Mouse (Mus musculus) CD8-positive naive resting alpha-beta T cell, adult 57 days (primary cell): ENCODE results near the gene Olfr1493-ps1. TPM values are rescaled to one million over a fixed set of nuclear protein-coding genes. Genes with fewer than 3 reads are reported as not detected.

Experiments
- total RNA-seq: library from RNA; stranded (reverse); gene quantifications from one replicate; pipeline ENCODE4 v1.2.4, GENCODE M21; 2023

The Olfr1493-ps1 gene
- total RNA-seq = not detected

GRCm38 (mm10) chr19:13722978-13723377 is at the start of gene Olfr1493-ps1:
Gene Olfr1493-ps1, plus strand, starts transcription at chr19:13723278.

GRCm38 (mm10) chr19:13696968-13697367 is 26.1 kb upstream of the Olfr1493-ps1 start, which contains the start of gene Olfr1491:
Gene Olfr1491, plus strand, starts transcription at chr19:13697268.

DNA sequence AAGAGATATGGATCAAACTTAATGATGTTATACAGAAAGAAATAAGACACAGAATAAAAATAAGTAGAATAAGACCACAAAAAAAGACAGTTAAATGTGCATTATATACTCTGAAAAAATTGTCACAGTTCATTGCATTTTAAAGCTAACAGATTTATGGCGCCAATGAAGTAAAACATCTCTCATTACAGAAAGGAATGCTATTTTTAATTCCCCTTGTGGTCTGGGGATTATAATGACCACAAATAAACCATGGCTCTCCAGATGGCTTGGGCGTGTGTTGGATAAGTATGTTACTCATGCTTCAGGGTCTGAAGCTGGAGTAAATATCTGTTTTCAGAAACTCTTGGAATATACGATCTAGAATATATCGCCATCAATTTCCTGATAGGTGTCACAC is 16.4 kb downstream of the Olfr1493-ps1 start, which contains the start of gene Olfr1494:
Olfr1494 (plus strand) TSS at position 301 of the 400 bp plus-strand sequence.

DNA sequence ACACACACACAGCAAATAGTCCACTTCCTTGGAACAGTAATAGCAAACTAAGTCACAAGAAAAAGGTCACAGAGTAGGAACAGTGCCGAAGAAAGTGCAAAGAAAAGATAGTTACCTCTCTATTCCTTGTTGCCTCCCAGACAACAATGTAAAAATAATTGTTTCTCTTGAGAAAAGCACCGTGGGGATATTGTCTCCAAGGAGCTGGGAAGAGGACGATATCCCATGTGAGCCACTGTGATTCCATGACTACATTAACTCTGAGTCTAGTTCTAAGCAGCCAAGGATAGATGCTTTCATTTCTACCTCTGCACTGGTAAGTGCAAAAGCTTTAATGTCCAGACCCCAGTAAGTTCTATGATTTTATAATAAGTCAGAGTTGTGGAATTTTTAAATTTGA is 41.2 kb downstream of the Olfr1493-ps1 start, which contains the start of gene Olfr1495:
Olfr1495 (plus strand) TSS at position 301 of the 400 bp plus-strand sequence.

GRCm38 (mm10) chr19:13777578-13777977 is 54.5 kb downstream of the Olfr1493-ps1 start, which contains the start of gene Olfr1496:
Gene Olfr1496, plus strand, starts transcription at chr19:13777878.

Other genes with a start within 250 kb of the Olfr1493-ps1 start
- gene Olfr1475, start 243.1 kb upstream of the Olfr1493-ps1 start, total RNA-seq = not detected
- not detected for gene Olfr1477, start 222.7 kb upstream of the Olfr1493-ps1 start, total RNA-seq
- gene Olfr1480, start 195.4 kb upstream of the Olfr1493-ps1 start, total RNA-seq = not detected
- gene Olfr1484, start 139.8 kb upstream of the Olfr1493-ps1 start, total RNA-seq = not detected
- gene Olfr1487, start 105.9 kb upstream of the Olfr1493-ps1 start, total RNA-seq = not detected
- not detected for gene Olfr1489, start 91.7 kb upstream of the Olfr1493-ps1 start, total RNA-seq
- gene Olfr1490, start 72.2 kb upstream of the Olfr1493-ps1 start, total RNA-seq = not detected
- gene Olfr1491, start 26.0 kb upstream of the Olfr1493-ps1 start, total RNA-seq = not detected
- gene Olfr1494, start 16.4 kb downstream of the Olfr1493-ps1 start, total RNA-seq = not detected
- gene Olfr1495, start 41.3 kb downstream of the Olfr1493-ps1 start, total RNA-seq = not detected
- gene Olfr1496, start 54.6 kb downstream of the Olfr1493-ps1 start, total RNA-seq = not detected
- gene Olfr1497, start 74.9 kb downstream of the Olfr1493-ps1 start, total RNA-seq = not detected
- not detected for gene Olfr1499, start 96.2 kb downstream of the Olfr1493-ps1 start, total RNA-seq
- gene Olfr1500, start 107.2 kb downstream of the Olfr1493-ps1 start, total RNA-seq = not detected
- not detected for gene Olfr1501, start 127.4 kb downstream of the Olfr1493-ps1 start, total RNA-seq
- not detected for gene Olfr1502, start 138.5 kb downstream of the Olfr1493-ps1 start, total RNA-seq
- gene Olfr1504, start 174.7 kb downstream of the Olfr1493-ps1 start, total RNA-seq = not detected
- not detected for gene Olfr1505, start 190.3 kb downstream of the Olfr1493-ps1 start, total RNA-seq